Mouse (Mus musculus) heart, postnatal 0 days (tissue): ENCODE measurements around the gene Slc36a1.

Source experiments
- CTCF ChIP-seq: IDR thresholded peaks from 2 replicates; pipeline ENCODE4 v1.5.1; 2016; ENCODE audit warnings: antibody characterized with exemption, control low read depth, low read depth
- EP300 ChIP-seq: IDR thresholded peaks from 2 replicates; pipeline ENCODE4 v1.6.1; 2016; ENCODE audit warnings: antibody characterized with exemption, low read depth

DNA sequence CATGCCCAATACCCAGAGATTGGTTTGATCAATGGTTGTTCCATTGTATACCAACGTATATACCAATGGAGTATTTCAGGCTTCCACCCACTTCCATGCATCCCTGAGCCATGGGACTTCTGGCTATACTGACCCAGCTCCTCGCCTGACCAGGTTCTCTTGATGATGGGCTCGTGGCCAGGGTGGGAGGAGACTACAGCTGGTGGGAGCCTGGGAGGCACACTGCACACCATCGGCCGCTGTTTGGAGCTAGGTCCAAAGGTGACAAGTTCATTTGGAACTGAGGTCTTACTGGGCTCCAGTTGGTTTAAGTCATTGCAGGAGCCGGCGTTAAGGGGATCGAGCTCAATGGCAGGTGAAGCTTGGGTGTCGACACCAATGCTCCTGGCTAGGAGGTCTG lies 49.2 kb downstream of the Slc36a1 start:
- TF ChIP-seq EP300 (no peak), CTCF (no peak)
